ENCODE assay signal across 20 mouse cellular contexts in the genomic region with DNA sequence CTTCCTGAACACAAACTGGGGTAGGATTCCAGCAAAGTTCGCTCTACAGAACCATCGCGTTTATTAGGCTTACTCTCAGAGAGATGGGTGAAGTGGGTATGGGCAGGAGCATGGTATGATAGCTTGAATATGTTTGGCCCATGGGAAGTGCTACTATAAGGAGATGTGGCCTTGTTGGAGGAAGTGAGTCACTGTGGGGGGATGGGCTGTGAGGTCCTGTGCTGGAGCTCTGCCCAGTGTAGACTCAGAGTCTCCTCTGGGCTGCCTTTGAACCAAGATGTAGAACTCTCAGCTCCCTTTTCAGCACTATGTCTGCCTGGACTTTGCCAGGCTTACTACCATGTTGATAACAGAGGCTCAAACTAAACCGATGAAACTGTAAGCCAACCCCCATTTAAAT.
A peak's percentile ranks its signal among the peaks of the same experiment; 100 is the strongest.
DNase-seq lines count a peak whose midpoint lies in the region; ATAC-seq and TF ChIP-seq lines count a peak whose summit lies in the region.
"Had no signal": no experiment of that assay in that cellular context is flagged by ENCODE, and none has a peak within 500 bp of the region (broad histone marks: within the 10 kb centered on the region; RNA-seq: fewer than 3 reads in every experiment).

No protein-coding gene starts in this region.

- ATAC-seq in liver, postnatal 0 days = no peak
- ATAC-seq in megakaryocyte progenitor cell, adult 5-6 weeks (replicated peaks; ENCODE audit: poor library complexity) = peak; percentile 48
- ATAC-seq: hindbrain, postnatal 0 days; midbrain, embryonic 13.5 days had no signal

- no peak for TF ChIP-seq CTCF in liver, postnatal 0 days (IDR thresholded peaks at IDR 0.05; ENCODE audit: low read depth)

- 81% methylated on average over 4 of the region's 4 CpGs for WGBS in liver, postnatal 0 days (ENCODE audit: insufficient replicate concordance)

- intact Hi-C loops in heart, postnatal 36 days (cut with DNase I) = no loop called here

- H3K4me1 ChIP-seq in liver, postnatal 0 days (ENCODE audit: insufficient read depth) = no peaks in the 10 kb centered on the region
- H3K4me1 ChIP-seq: forebrain, embryonic 12.5 days; liver, embryonic 15.5 days; midbrain, embryonic 13.5 days had no signal

- TF ChIP-seq EP300 in liver, postnatal 0 days (IDR thresholded peaks at IDR 0.05; ENCODE audit: low read depth) = no peak

- no peaks in the 10 kb centered on the region for H3K9me3 ChIP-seq in liver, postnatal 0 days (ENCODE audit: low read length)
- H3K9me3 ChIP-seq: forebrain, embryonic 12.5 days; limb, embryonic 12.5 days; liver, embryonic 15.5 days; midbrain, embryonic 13.5 days had no signal

- H3K4me3 ChIP-seq in liver, postnatal 0 days (ENCODE audit: low read depth, low read length) = no peak overlapping the region
- H3K4me3 ChIP-seq: forebrain, embryonic 12.5 days; limb, embryonic 12.5 days; liver, embryonic 15.5 days; midbrain, embryonic 13.5 days had no signal

- no peak overlapping the region for H3K4me2 ChIP-seq in liver, postnatal 0 days (ENCODE audit: low read depth, low read length)
- H3K4me2 ChIP-seq: forebrain, embryonic 12.5 days; limb, embryonic 12.5 days; liver, embryonic 15.5 days; midbrain, embryonic 13.5 days had no signal

- H3K36me3 ChIP-seq in liver, postnatal 0 days (replicated peaks; ENCODE audit: insufficient read depth, low read length) = no peaks in the 10 kb centered on the region
- H3K36me3 ChIP-seq: forebrain, embryonic 12.5 days; G1E; limb, embryonic 12.5 days; liver, embryonic 15.5 days; midbrain, embryonic 13.5 days had no signal

- H3K27ac ChIP-seq in liver, postnatal 0 days (ENCODE audit: low read depth) = no peak overlapping the region
- H3K27ac ChIP-seq: forebrain, embryonic 12.5 days; hindbrain, postnatal 0 days; limb, embryonic 12.5 days; liver, embryonic 15.5 days; macrophage; midbrain, embryonic 13.5 days had no signal

- peak; percentile 83 for DNase-seq in heart, adult 11 months
- DNase-seq in heart, postnatal 36 days = no peak
- peak; percentile 4 for DNase-seq in liver
- no peak for DNase-seq in liver, postnatal 0 days
- peak; percentile 72 for DNase-seq in adrenal gland, postnatal 10 days
- no peak for DNase-seq in right cerebral cortex, postnatal 10 days (ENCODE audit: low spot score in 2 of 2)
- no peak for DNase-seq in frontal cortex, postnatal 10 days (ENCODE audit: low spot score in 2 of 2)
- DNase-seq: B cell, adult 2 months; cerebellum, adult 9-10 months; embryo, embryonic 11 days; kidney, adult 18-20 months; right cerebral cortex, postnatal 14 days had no signal

- no peak overlapping the region for H3K9ac ChIP-seq in liver, postnatal 0 days (replicated peaks)
- H3K9ac ChIP-seq: forebrain, embryonic 12.5 days; limb, embryonic 12.5 days; liver, embryonic 15.5 days; midbrain, embryonic 13.5 days had no signal

- H3K27me3 ChIP-seq in liver, postnatal 0 days (ENCODE audit: insufficient read depth, low read length) = no peaks in the 10 kb centered on the region
- H3K27me3 ChIP-seq: forebrain, embryonic 12.5 days; limb, embryonic 12.5 days; liver, embryonic 15.5 days; midbrain, embryonic 13.5 days had no signal

Comparison
In these comparisons a context has a peak if more than half of its experiments do, and no peak if none do; other contexts are left out.
1. DNase-seq: peak in heart, adult 11 months (single experiment), liver (single experiment) and adrenal gland, postnatal 10 days (single experiment); none in heart, postnatal 36 days (0 of 2), liver, postnatal 0 days (single experiment), right cerebral cortex, postnatal 10 days (0 of 2) and frontal cortex, postnatal 10 days (0 of 2).